Mouse (Mus musculus) ES-E14 (cell line): ENCODE measurements at regions not wholly inside any gene's neighbourhood (a gene's known extent, or its start where the extent isn't known, plus 50 kb on each side); places are given as distances from the start of the nearest gene placed in this dataset.
A peak's percentile ranks its signal among the peaks of the same experiment; 100 is the strongest.

Source experiments
- DNase-seq: peaks from one replicate; pipeline ENCODE4 v3.0.0-alpha.2; 2013; ENCODE audit warnings: low read depth, low spot score
- H3K27ac ChIP-seq: 2 replicates; pipeline ENCODE4 v1.5.1; 2012; ENCODE audit warnings: low read depth, mild to moderate bottlenecking, low read length, moderate library complexity, mixed read lengths; ENCODE audit not compliant: poor library complexity, insufficient read depth, severe bottlenecking
- H3K36me3 ChIP-seq: 2 replicates; pipeline ENCODE4 v1.6.1; 2012; ENCODE audit warnings: mild to moderate bottlenecking, low read length, moderate library complexity, mixed read lengths; ENCODE audit not compliant: control insufficient read depth, poor library complexity, insufficient read depth, severe bottlenecking
- H3K4me1 ChIP-seq, 2 experiments: fragments of 150-350 bp in 1 of 2; sonication (generic) in 1 of 2; 2 replicates each; pipeline ENCODE4 v1.6.1; 2012; ENCODE audit warnings: low read length in 2 of 2, mild to moderate bottlenecking in 1 of 2, mixed read lengths in 1 of 2; ENCODE audit not compliant: control insufficient read depth in 2 of 2, insufficient read depth in 2 of 2, poor library complexity in 1 of 2
- H3K4me3 ChIP-seq, 2 experiments: fragments of 150-350 bp in 1 of 2; sonication (generic) in 1 of 2; 2 replicates each; pipeline ENCODE4 v1.5.1; 2012; ENCODE audit warnings: low read length in 2 of 2, low read depth in 1 of 2, mild to moderate bottlenecking in 1 of 2, mixed read lengths in 1 of 2; ENCODE audit not compliant: insufficient read depth in 1 of 2, poor library complexity in 1 of 2, severe bottlenecking in 1 of 2
- H3K9ac ChIP-seq: 2 replicates; pipeline ENCODE4 v1.6.1; 2012; ENCODE audit warnings: low read depth, mild to moderate bottlenecking, low read length, mixed read lengths; ENCODE audit not compliant: poor library complexity, insufficient read depth, severe bottlenecking
- H3K9me3 ChIP-seq: fragments of 150-350 bp; sonication (generic); 2 replicates; pipeline ENCODE4 v1.6.1; 2012; ENCODE audit warnings: low read depth, mild to moderate bottlenecking, low read length; ENCODE audit not compliant: control insufficient read depth, insufficient read depth
- CHD2 ChIP-seq: IDR thresholded peaks from 2 replicates; pipeline ENCODE4 v1.6.1; 2014; ENCODE audit warnings: mild to moderate bottlenecking, low read depth, low read length, inconsistent platforms
- HCFC1 ChIP-seq: IDR thresholded peaks from 2 replicates; pipeline ENCODE4 v1.6.1; 2012; ENCODE audit warnings: low read length, inconsistent platforms, borderline replicate concordance; ENCODE audit not compliant: insufficient read depth
- MAFK ChIP-seq: IDR thresholded peaks from 2 replicates; pipeline ENCODE4 v1.6.1; 2014; ENCODE audit warnings: mild to moderate bottlenecking, low read depth, low read length, inconsistent platforms; ENCODE audit not compliant: insufficient read depth
- ZC3H11A ChIP-seq: IDR thresholded peaks from 2 replicates; pipeline ENCODE4 v1.6.1; 2012; ENCODE audit warnings: low read depth, mild to moderate bottlenecking, inconsistent platforms, low read length, borderline replicate concordance
- ZNF384 ChIP-seq: IDR thresholded peaks from 2 replicates; pipeline ENCODE4 v1.6.1; 2012; ENCODE audit warnings: low read depth, low read length, inconsistent platforms
- in situ Hi-C, 2 experiments: fragments of 600-800 bp; cut with MboI; formaldehyde crosslinking; loops; one replicate each; pipeline ENCODE4 v1.15.1; 2025; ENCODE audit warnings: low sequenced_read_pairs in 2 of 2, inconsistent platforms in 1 of 2; ENCODE audit not compliant: unreplicated experiment in 2 of 2

- H3K9me3 ChIP-seq, result no peaks in the 10 kb centered on the region
- DNase-seq, result no peak
- no peak overlapping the region for H3K27ac ChIP-seq
- H3K4me3 ChIP-seq, result no peak overlapping the region
- no peak for TF ChIP-seq CHD2
- TF ChIP-seq ZC3H11A, result no peak
- TF ChIP-seq HCFC1, result no peak
- no peak for TF ChIP-seq MAFK
- no peak for TF ChIP-seq ZNF384
- H3K9ac ChIP-seq, result no peak overlapping the region
- H3K4me1 ChIP-seq, result peaks cover 8% of the 10 kb centered on the region in 2 experiments
- H3K36me3 ChIP-seq, result no peaks in the 10 kb centered on the region
- in situ Hi-C loops, result no loop called here
Observed at GRCm38 (mm10) chr17:88341141-88341540, 99.4 kb upstream of the Foxn2 start.

- DNase-seq, result no peak
- no peak overlapping the region for H3K27ac ChIP-seq
Observed at GRCm38 (mm10) chr17:88341599-88341998, 98.9 kb upstream of the Foxn2 start.

GRCm38 (mm10) chr17:88343091-88343783 lies 97.3 kb upstream of the Foxn2 start:
- Histone ChIP-seq H3K4me3 (no peak overlapping the region), H3K27ac (no peak overlapping the region), H3K9me3 (no peaks in the 10 kb centered on the region), H3K9ac (no peak overlapping the region), H3K36me3 (no peaks in the 10 kb centered on the region), H3K4me1 (peaks cover 12 to 17% of the 10 kb centered on the region in 2 experiments)
- no peak for DNase-seq
- in situ Hi-C loops, result no loop called here
- TF ChIP-seq ZC3H11A (no peak), MAFK (no peak), ZNF384 (no peak), HCFC1 (no peak), CHD2 (no peak)

More at GRCm38 (mm10) chr17:88341599-88341998, 98.9 kb upstream of the Foxn2 start:
- TF ChIP-seq ZC3H11A, result no peak
- no peak for TF ChIP-seq CHD2
- TF ChIP-seq MAFK, result no peak
- TF ChIP-seq HCFC1, result no peak
- TF ChIP-seq ZNF384, result no peak
- Histone ChIP-seq H3K36me3 (no peaks in the 10 kb centered on the region), H3K9me3 (no peaks in the 10 kb centered on the region), H3K9ac (no peak overlapping the region), H3K4me3 (no peak overlapping the region), H3K4me1 (peaks cover 10 to 12% of the 10 kb centered on the region in 2 experiments)
- in situ Hi-C loops, result no loop called here

DNA sequence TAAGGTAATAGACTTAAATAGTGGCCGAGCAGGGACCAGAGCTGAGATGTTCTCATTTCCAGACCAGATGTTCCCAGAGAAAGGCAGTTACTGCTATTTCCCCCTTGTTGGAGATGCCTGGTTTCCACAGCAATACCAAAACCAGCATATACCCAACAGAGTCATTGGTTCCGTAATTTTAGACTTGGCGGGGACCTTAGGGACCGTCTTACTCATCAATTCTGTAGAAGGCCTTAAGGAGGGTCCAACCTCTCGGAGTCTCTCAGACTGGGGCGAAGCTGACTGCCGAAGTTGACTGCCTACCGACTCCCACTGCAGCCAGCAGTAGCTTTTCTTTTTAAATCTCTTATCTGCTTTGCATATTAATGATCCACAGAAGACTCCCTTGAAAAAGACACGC lies 95.1 kb upstream of the Foxn2 start:
- Histone ChIP-seq H3K9ac (no peak overlapping the region), H3K4me1 (peaks cover 12 to 17% of the 10 kb centered on the region in 2 experiments), H3K36me3 (no peaks in the 10 kb centered on the region), H3K4me3 (peak overlapping the region in 1 of 2 experiments; percentile 30; a peak in 1 of 4 replicates), H3K9me3 (no peaks in the 10 kb centered on the region), H3K27ac (no peak overlapping the region)
- in situ Hi-C loops, result no loop called here
- TF ChIP-seq ZNF384 (no peak), MAFK (no peak), ZC3H11A (no peak), HCFC1 (no peak), CHD2 (no peak)
- DNase-seq, result no peak
